ENCODE assay signal across 13 mouse cellular contexts in the genomic region with DNA sequence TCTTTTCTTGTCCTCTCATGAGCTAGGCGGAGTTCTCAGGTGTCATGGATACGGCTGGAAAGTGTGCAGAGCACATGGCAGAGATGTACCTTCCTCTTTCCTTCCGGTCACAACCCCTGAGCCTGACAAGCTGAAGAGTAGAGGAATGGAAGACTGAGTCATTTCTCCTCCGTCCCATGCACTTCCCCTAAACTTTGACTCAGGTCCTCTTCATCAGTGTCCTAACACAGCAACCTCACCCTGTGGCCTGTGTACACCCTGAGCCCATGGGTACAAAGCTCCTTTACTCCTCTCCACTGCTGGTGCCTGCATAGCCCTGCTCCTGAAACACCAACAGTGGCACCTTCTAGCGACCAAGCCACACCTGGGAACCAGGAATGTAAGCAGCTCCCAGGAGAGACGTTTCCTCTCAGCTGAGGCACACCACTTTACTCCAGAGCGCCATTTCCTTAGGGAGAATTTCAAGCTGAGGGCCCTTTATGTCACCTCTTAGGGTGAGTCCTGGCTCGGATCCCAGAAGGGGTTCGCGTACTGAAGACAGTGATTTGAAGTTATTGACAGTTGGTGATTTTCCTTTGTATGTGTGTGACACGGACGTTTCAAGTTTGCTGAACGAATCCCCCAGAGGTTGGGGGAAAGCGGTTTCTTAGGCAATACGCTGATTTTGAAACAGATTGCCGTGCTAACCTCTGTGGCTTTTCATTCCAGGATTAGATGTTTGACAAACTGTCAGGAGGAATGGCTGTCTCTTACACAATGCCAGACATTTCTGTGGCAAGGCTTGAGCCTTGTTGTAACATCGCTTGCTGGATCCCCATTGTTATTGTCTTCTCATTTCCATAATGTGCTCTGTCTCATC.
DNase-seq lines count a peak whose midpoint lies in the region; ATAC-seq lines count a peak whose summit lies in the region.
"Had no signal": no experiment of that assay in that cellular context is flagged by ENCODE, and none has a peak within 500 bp of the region (broad histone marks: within the 10 kb centered on the region; RNA-seq: fewer than 3 reads in every experiment).

No protein-coding gene starts in this region.

- H3K27ac ChIP-seq in hindbrain, embryonic 10.5 days, result peak overlapping the region; percentile 59
- H3K27ac ChIP-seq in hindbrain, embryonic 12.5 days, result no peak overlapping the region
- H3K27ac ChIP-seq in hindbrain, embryonic 16.5 days (ENCODE audit: low read depth, low read length), result no peak overlapping the region
- H3K27ac ChIP-seq: embryonic facial prominence, embryonic 12.5 days; intestine, embryonic 15.5 days had no signal

- no peak for DNase-seq in hindbrain, embryonic 10.5 days (ENCODE audit: low spot score)
- peak; percentile 63 for DNase-seq in adipocyte (ENCODE audit: low spot score)
- DNase-seq in kidney, postnatal 4 days, result no peak
- DNase-seq: cerebellum, adult 11-12 months; gastrocnemius, postnatal 10 days; retina, postnatal 1 day; thymus, postnatal 36 days had no signal

- no peak for ATAC-seq in hindbrain, embryonic 12.5 days (ENCODE audit: low FRiP score)
- ATAC-seq in hematopoietic stem cell, adult 5-6 weeks (replicated peaks in 1 of 2; ENCODE audit: insufficient read depth in 1 of 2, low FRiP score in 2 of 2, low TSS enrichment in 1 of 2, low read depth in 1 of 2, poor library complexity in 2 of 2, severe bottlenecking in 2 of 2), result peak; percentile 53 to 68; a peak in 2 of 4 replicates
- ATAC-seq in megakaryocyte progenitor cell, adult 5-6 weeks (replicated peaks; ENCODE audit: poor library complexity), result peak; percentile 81
- no peak for ATAC-seq in hindbrain, embryonic 16.5 days
- ATAC-seq: intestine, embryonic 15.5 days had no signal

- H3K27me3 ChIP-seq in hindbrain, embryonic 10.5 days (ENCODE audit: insufficient read depth, poor library complexity, severe bottlenecking), result no peaks in the 10 kb centered on the region
- no peaks in the 10 kb centered on the region for H3K27me3 ChIP-seq in hindbrain, embryonic 12.5 days
- no peaks in the 10 kb centered on the region for H3K27me3 ChIP-seq in hindbrain, embryonic 16.5 days (replicated peaks; ENCODE audit: control insufficient read depth, insufficient read depth, low read length)
- H3K27me3 ChIP-seq: embryonic facial prominence, embryonic 12.5 days; intestine, embryonic 15.5 days had no signal

- peaks cover 17% of the 10 kb centered on the region for H3K4me1 ChIP-seq in hindbrain, embryonic 10.5 days (replicated peaks)
- peaks cover 16% of the 10 kb centered on the region for H3K4me1 ChIP-seq in hindbrain, embryonic 12.5 days
- peaks cover 4% of the 10 kb centered on the region; the same call in 1 of the 2 replicates for H3K4me1 ChIP-seq in hindbrain, embryonic 16.5 days (ENCODE audit: control insufficient read depth, insufficient read depth, low read depth, low read length)

- no peak overlapping the region for H3K9ac ChIP-seq in hindbrain, embryonic 12.5 days
- no peak overlapping the region for H3K9ac ChIP-seq in hindbrain, embryonic 16.5 days (ENCODE audit: low read depth, low read length)
- H3K9ac ChIP-seq: embryonic facial prominence, embryonic 12.5 days; intestine, embryonic 15.5 days had no signal

- no peak overlapping the region for H3K4me2 ChIP-seq in hindbrain, embryonic 12.5 days (replicated peaks)
- no peak overlapping the region for H3K4me2 ChIP-seq in hindbrain, embryonic 16.5 days (ENCODE audit: low read length)
- H3K4me2 ChIP-seq: embryonic facial prominence, embryonic 12.5 days; intestine, embryonic 15.5 days had no signal

- no peak overlapping the region for H3K4me3 ChIP-seq in hindbrain, embryonic 10.5 days
- no peak overlapping the region for H3K4me3 ChIP-seq in hindbrain, embryonic 12.5 days
- no peak overlapping the region for H3K4me3 ChIP-seq in hindbrain, embryonic 16.5 days (ENCODE audit: low read length)
- H3K4me3 ChIP-seq: embryonic facial prominence, embryonic 12.5 days; intestine, embryonic 15.5 days had no signal

- H3K36me3 ChIP-seq in hindbrain, embryonic 10.5 days, result no peaks in the 10 kb centered on the region
- H3K36me3 ChIP-seq in hindbrain, embryonic 12.5 days, result no peaks in the 10 kb centered on the region
- H3K36me3 ChIP-seq in hindbrain, embryonic 16.5 days (ENCODE audit: control insufficient read depth, insufficient read depth, low read length), result no peaks in the 10 kb centered on the region
- H3K36me3 ChIP-seq: embryonic facial prominence, embryonic 12.5 days; intestine, embryonic 15.5 days had no signal

- 71% methylated on average over 17 of the region's 17 CpGs for WGBS in hindbrain, embryonic 10.5 days
- 61% methylated on average over 17 of the region's 17 CpGs for WGBS in hindbrain, embryonic 12.5 days
- WGBS in hindbrain, embryonic 16.5 days, result 51% methylated on average over 17 of the region's 17 CpGs

- no peaks in the 10 kb centered on the region for H3K9me3 ChIP-seq in hindbrain, embryonic 10.5 days
- no peaks in the 10 kb centered on the region for H3K9me3 ChIP-seq in hindbrain, embryonic 12.5 days (replicated peaks)
- no peaks in the 10 kb centered on the region for H3K9me3 ChIP-seq in hindbrain, embryonic 16.5 days (ENCODE audit: control insufficient read depth, low read length)
- H3K9me3 ChIP-seq: embryonic facial prominence, embryonic 12.5 days; intestine, embryonic 15.5 days had no signal

Comparison
In these comparisons a context has a peak if more than half of its experiments do, and no peak if none do; other contexts are left out.
1. ATAC-seq: peak in hematopoietic stem cell, adult 5-6 weeks (2 of 2) and megakaryocyte progenitor cell, adult 5-6 weeks (single experiment); none in hindbrain, embryonic 12.5 days (single experiment) and hindbrain, embryonic 16.5 days (single experiment).